17 mouse cellular contexts compared by ENCODE assay signal in the genomic region with DNA sequence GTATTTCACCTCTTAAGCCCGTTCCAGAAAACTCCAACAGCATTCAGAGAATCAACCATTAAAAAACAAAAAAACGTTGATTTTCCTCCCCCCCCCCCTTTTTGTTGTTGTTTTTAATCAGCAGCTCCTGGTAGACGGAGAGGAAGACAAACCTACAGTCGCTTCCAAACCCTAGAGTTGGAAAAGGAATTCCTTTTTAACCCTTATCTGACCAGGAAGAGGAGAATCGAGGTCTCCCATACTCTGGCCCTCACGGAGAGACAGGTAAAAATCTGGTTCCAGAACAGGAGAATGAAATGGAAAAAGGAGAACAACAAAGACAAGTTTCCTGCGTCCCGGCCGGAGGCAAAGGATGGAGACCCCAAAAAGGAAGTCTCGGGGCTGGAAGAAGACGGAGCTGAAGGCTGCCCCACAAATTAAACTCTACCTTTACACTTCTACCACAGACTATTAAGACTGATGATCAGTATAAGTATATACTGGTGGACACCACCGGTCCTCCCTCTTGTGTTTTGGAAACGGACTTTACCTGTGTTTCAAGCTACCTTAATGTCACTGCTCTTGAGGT. TPM values are rescaled to one million over a fixed set of nuclear protein-coding genes. Genes with fewer than 3 reads are reported as not detected.
A peak's percentile ranks its signal among the peaks of the same experiment; 100 is the strongest.
DNase-seq lines count a peak whose midpoint lies in the region; ATAC-seq and TF ChIP-seq lines count a peak whose summit lies in the region.
"Had no signal": no experiment of that assay in that cellular context is flagged by ENCODE, and none has a peak within 500 bp of the region (broad histone marks: within the 10 kb centered on the region; RNA-seq: fewer than 3 reads in every experiment).

No protein-coding gene starts in this region.

- H3K9ac ChIP-seq in forebrain, embryonic 11.5 days (ENCODE audit: low read length), result no peak overlapping the region
- H3K9ac ChIP-seq in forebrain, embryonic 12.5 days, result no peak overlapping the region
- peak overlapping the region; percentile 100 for H3K9ac ChIP-seq in kidney, postnatal 0 days (ENCODE audit: low read depth, low read length)
- H3K9ac ChIP-seq in stomach, embryonic 15.5 days, result no peak overlapping the region
- H3K9ac ChIP-seq: midbrain, embryonic 13.5 days had no signal

- ATAC-seq in forebrain, embryonic 11.5 days (replicated peaks; ENCODE audit: low FRiP score), result no peak
- no peak for ATAC-seq in forebrain, embryonic 12.5 days (ENCODE audit: low FRiP score)
- ATAC-seq in kidney, postnatal 0 days (replicated peaks; ENCODE audit: low FRiP score, low read depth), result no peak
- no peak for ATAC-seq in stomach, embryonic 15.5 days (ENCODE audit: insufficient read depth, low FRiP score, low read depth)
- ATAC-seq: midbrain, embryonic 13.5 days had no signal

- H3K4me1 ChIP-seq in forebrain, embryonic 11.5 days (replicated peaks; ENCODE audit: control insufficient read depth, insufficient read depth, low read length), result peaks cover 6% of the 10 kb centered on the region
- H3K4me1 ChIP-seq in forebrain, embryonic 12.5 days, result peaks cover 13% of the 10 kb centered on the region
- peaks cover 11% of the 10 kb centered on the region; the same call in 1 of the 2 replicates for H3K4me1 ChIP-seq in kidney, postnatal 0 days (replicated peaks; ENCODE audit: insufficient read depth, low read length)
- H3K4me1 ChIP-seq in limb, embryonic 10.5 days, result peaks cover 76% of the 10 kb centered on the region
- peaks cover 13% of the 10 kb centered on the region for H3K4me1 ChIP-seq in stomach, embryonic 15.5 days

- no peak overlapping the region for H3K27ac ChIP-seq in forebrain, embryonic 11.5 days (ENCODE audit: low read depth, low read length)
- H3K27ac ChIP-seq in forebrain, embryonic 12.5 days, result no peak overlapping the region
- H3K27ac ChIP-seq in kidney, postnatal 0 days, result peak overlapping the region; percentile 100
- peak overlapping the region; percentile 99 for H3K27ac ChIP-seq in limb, embryonic 10.5 days
- no peak overlapping the region for H3K27ac ChIP-seq in stomach, embryonic 15.5 days
- H3K27ac ChIP-seq: heart, adult 2 months; midbrain, embryonic 13.5 days had no signal

- no peaks in the 10 kb centered on the region for H3K36me3 ChIP-seq in forebrain, embryonic 11.5 days (ENCODE audit: control insufficient read depth, insufficient read depth, low read length)
- no peaks in the 10 kb centered on the region for H3K36me3 ChIP-seq in forebrain, embryonic 12.5 days (replicated peaks)
- no peaks in the 10 kb centered on the region for H3K36me3 ChIP-seq in kidney, postnatal 0 days (ENCODE audit: insufficient read depth, low read length)
- peaks cover 3% of the 10 kb centered on the region; the same call in 1 of the 2 replicates for H3K36me3 ChIP-seq in limb, embryonic 10.5 days
- no peaks in the 10 kb centered on the region for H3K36me3 ChIP-seq in stomach, embryonic 15.5 days
- H3K36me3 ChIP-seq: midbrain, embryonic 13.5 days had no signal

- no peaks in the 10 kb centered on the region for H3K9me3 ChIP-seq in forebrain, embryonic 11.5 days (ENCODE audit: control insufficient read depth, low read length)
- no peaks in the 10 kb centered on the region for H3K9me3 ChIP-seq in forebrain, embryonic 12.5 days
- H3K9me3 ChIP-seq in kidney, postnatal 0 days (replicated peaks; ENCODE audit: low read length), result no peaks in the 10 kb centered on the region
- no peaks in the 10 kb centered on the region for H3K9me3 ChIP-seq in limb, embryonic 10.5 days (replicated peaks)
- no peaks in the 10 kb centered on the region for H3K9me3 ChIP-seq in stomach, embryonic 15.5 days
- H3K9me3 ChIP-seq: midbrain, embryonic 13.5 days had no signal

- H3K4me3 ChIP-seq in forebrain, embryonic 11.5 days (ENCODE audit: low read depth, low read length), result no peak overlapping the region
- no peak overlapping the region for H3K4me3 ChIP-seq in forebrain, embryonic 12.5 days (replicated peaks)
- H3K4me3 ChIP-seq in kidney, postnatal 0 days (replicated peaks; ENCODE audit: low read depth, low read length), result peak overlapping the region; percentile 89
- H3K4me3 ChIP-seq in limb, embryonic 10.5 days, result peak overlapping the region; percentile 80
- peak overlapping the region; percentile 44; the same call in 1 of the 2 replicates for H3K4me3 ChIP-seq in stomach, embryonic 15.5 days (replicated peaks)

- no peak overlapping the region for H3K4me2 ChIP-seq in forebrain, embryonic 11.5 days (ENCODE audit: low read depth, low read length, severe bottlenecking)
- H3K4me2 ChIP-seq in forebrain, embryonic 12.5 days, result no peak overlapping the region
- peak overlapping the region; percentile 81 for H3K4me2 ChIP-seq in kidney, postnatal 0 days (ENCODE audit: low read length)
- no peak overlapping the region for H3K4me2 ChIP-seq in stomach, embryonic 15.5 days

- TF ChIP-seq CTCF in kidney, postnatal 0 days (IDR thresholded peaks at IDR 0.05; ENCODE audit: low read depth), result no peak

- peak; percentile 50 for DNase-seq in forebrain, embryonic 11.5 days (ENCODE audit: low spot score)
- no peak for DNase-seq in kidney, postnatal 0 days (ENCODE audit: low spot score)
- no peak for DNase-seq in kidney, adult 11 months
- DNase-seq in limb, embryonic 10.5 days (ENCODE audit: low spot score), result peak; percentile 47
- no peak for DNase-seq in frontal cortex, postnatal 10 days (ENCODE audit: low spot score in 2 of 2)
- no peak for DNase-seq in left cerebral cortex, adult 18-20 months (ENCODE audit: low spot score in 2 of 2)
- DNase-seq: cerebellum, adult 9-10 months; left cerebral cortex, postnatal 4 days; lung, postnatal 14 days; thymus, adult 2 months had no signal

- H3K27me3 ChIP-seq in forebrain, embryonic 11.5 days (ENCODE audit: control insufficient read depth, insufficient read depth, low read length), result peaks cover 94% of the 10 kb centered on the region
- H3K27me3 ChIP-seq in forebrain, embryonic 12.5 days, result peaks cover 96% of the 10 kb centered on the region
- H3K27me3 ChIP-seq in kidney, postnatal 0 days (ENCODE audit: insufficient read depth, low read length), result no peaks in the 10 kb centered on the region
- peaks cover 45% of the 10 kb centered on the region for H3K27me3 ChIP-seq in limb, embryonic 10.5 days (ENCODE audit: low read depth, poor library complexity, severe bottlenecking)
- H3K27me3 ChIP-seq in stomach, embryonic 15.5 days (replicated peaks), result peaks cover 88% of the 10 kb centered on the region

- under 1% methylated on average over 13 of the region's 13 CpGs for WGBS in forebrain, embryonic 11.5 days
- 2% methylated on average over 13 of the region's 13 CpGs for WGBS in forebrain, embryonic 12.5 days
- 4% methylated on average over 13 of the region's 13 CpGs for WGBS in kidney, postnatal 0 days
- under 1% methylated on average over 13 of the region's 13 CpGs for WGBS in limb, embryonic 10.5 days
- 3% methylated on average over 13 of the region's 13 CpGs for WGBS in stomach, embryonic 15.5 days

RNA-seq across cellular contexts. Expression of a gene that starts 2.1 kb away (rescaled TPM):
- polyA plus RNA-seq in forebrain, embryonic 11.5 days (2014; fragmentation: Nextera tagmentation; extraction: Ambion mirVana), result not detected in 2 replicates
- polyA plus RNA-seq in forebrain, embryonic 12.5 days (2016; fragmentation: Nextera tagmentation; extraction: Ambion mirVana), result 0.08 TPM in 1 of 2 replicates, not detected in the other
- polyA plus RNA-seq in kidney, postnatal 0 days (2015; fragmentation: Nextera tagmentation; extraction: Ambion mirVana), result 73.4 and 76.7 TPM in 2 replicates
- 11.6 and 17.4 TPM in 2 replicates for polyA plus RNA-seq in limb, embryonic 10.5 days (2016; fragmentation: Nextera tagmentation; extraction: Ambion mirVana)
- 1.9 and 3.2 TPM in 2 replicates for polyA plus RNA-seq in stomach, embryonic 15.5 days (2015; fragmentation: Nextera tagmentation; extraction: Ambion mirVana)
- total RNA-seq in left cerebral cortex, adult 18-20 months (2021), result not detected
- total RNA-seq: layer of hippocampus, adult 8-10 months had no signal
- polyA plus RNA-seq: midbrain, embryonic 13.5 days had no signal

RNA-seq across cellular contexts. Expression of a gene that starts 5.2 kb away (rescaled TPM):
- polyA plus RNA-seq in forebrain, embryonic 11.5 days (2014; fragmentation: Nextera tagmentation; extraction: Ambion mirVana), result 0.08 and 0.19 TPM in 2 replicates
- not detected in 2 replicates for polyA plus RNA-seq in forebrain, embryonic 12.5 days (2016; fragmentation: Nextera tagmentation; extraction: Ambion mirVana)
- 7.9 and 8.0 TPM in 2 replicates for polyA plus RNA-seq in kidney, postnatal 0 days (2015; fragmentation: Nextera tagmentation; extraction: Ambion mirVana)
- polyA plus RNA-seq in limb, embryonic 10.5 days (2016; fragmentation: Nextera tagmentation; extraction: Ambion mirVana), result 1.4 and 3.0 TPM in 2 replicates
- polyA plus RNA-seq in stomach, embryonic 15.5 days (2015; fragmentation: Nextera tagmentation; extraction: Ambion mirVana), result 14.4 and 15.8 TPM in 2 replicates
- total RNA-seq in left cerebral cortex, adult 18-20 months (2021), result not detected
- total RNA-seq: heart, adult 2 months; layer of hippocampus, adult 8-10 months; left cerebral cortex, postnatal 4 days had no signal

RNA-seq across cellular contexts. Expression of a gene that starts 5.3 kb away (rescaled TPM):
- not detected in 2 replicates for polyA plus RNA-seq in forebrain, embryonic 11.5 days (2014; fragmentation: Nextera tagmentation; extraction: Ambion mirVana)
- polyA plus RNA-seq in forebrain, embryonic 12.5 days (2016; fragmentation: Nextera tagmentation; extraction: Ambion mirVana), result not detected in 2 replicates
- polyA plus RNA-seq in kidney, postnatal 0 days (2015; fragmentation: Nextera tagmentation; extraction: Ambion mirVana), result 3.3 and 4.4 TPM in 2 replicates
- 1.2 and 2.3 TPM in 2 replicates for polyA plus RNA-seq in limb, embryonic 10.5 days (2016; fragmentation: Nextera tagmentation; extraction: Ambion mirVana)
- 0.53 and 0.92 TPM in 2 replicates for polyA plus RNA-seq in stomach, embryonic 15.5 days (2015; fragmentation: Nextera tagmentation; extraction: Ambion mirVana)
- total RNA-seq in left cerebral cortex, adult 18-20 months (2021), result not detected
- total RNA-seq: layer of hippocampus, adult 8-10 months; left cerebral cortex, postnatal 4 days had no signal
- polyA plus RNA-seq: midbrain, embryonic 13.5 days had no signal

RNA-seq across cellular contexts. Expression of a gene that starts 8.9 kb away (rescaled TPM):
- polyA plus RNA-seq in forebrain, embryonic 11.5 days (2014; fragmentation: Nextera tagmentation; extraction: Ambion mirVana), result not detected in 2 replicates
- polyA plus RNA-seq in forebrain, embryonic 12.5 days (2016; fragmentation: Nextera tagmentation; extraction: Ambion mirVana), result not detected in 2 replicates
- 57.8 and 67.0 TPM in 2 replicates for polyA plus RNA-seq in kidney, postnatal 0 days (2015; fragmentation: Nextera tagmentation; extraction: Ambion mirVana)
- polyA plus RNA-seq in limb, embryonic 10.5 days (2016; fragmentation: Nextera tagmentation; extraction: Ambion mirVana), result 38.0 and 52.3 TPM in 2 replicates
- polyA plus RNA-seq in stomach, embryonic 15.5 days (2015; fragmentation: Nextera tagmentation; extraction: Ambion mirVana), result 0.61 and 1.3 TPM in 2 replicates
- not detected for total RNA-seq in left cerebral cortex, adult 18-20 months (2021)
- total RNA-seq: layer of hippocampus, adult 8-10 months; left cerebral cortex, postnatal 4 days had no signal
- polyA plus RNA-seq: midbrain, embryonic 13.5 days had no signal

RNA-seq across cellular contexts. Expression of a gene that starts 14.8 kb away (rescaled TPM):
- not detected in 2 replicates for polyA plus RNA-seq in forebrain, embryonic 11.5 days (2014; fragmentation: Nextera tagmentation; extraction: Ambion mirVana)
- polyA plus RNA-seq in forebrain, embryonic 12.5 days (2016; fragmentation: Nextera tagmentation; extraction: Ambion mirVana), result not detected in 2 replicates
- polyA plus RNA-seq in kidney, postnatal 0 days (2015; fragmentation: Nextera tagmentation; extraction: Ambion mirVana), result 44.6 and 45.5 TPM in 2 replicates
- polyA plus RNA-seq in limb, embryonic 10.5 days (2016; fragmentation: Nextera tagmentation; extraction: Ambion mirVana), result 51.1 and 68.0 TPM in 2 replicates
- polyA plus RNA-seq in stomach, embryonic 15.5 days (2015; fragmentation: Nextera tagmentation; extraction: Ambion mirVana), result 0.09 and 2.4 TPM in 2 replicates
- total RNA-seq in left cerebral cortex, adult 18-20 months (2021), result not detected
- total RNA-seq: heart, adult 2 months; layer of hippocampus, adult 8-10 months; left cerebral cortex, postnatal 4 days had no signal
- polyA plus RNA-seq: heart, adult 2 months; hindbrain, embryonic 11.5 days; midbrain, embryonic 13.5 days; small intestine, adult 2 months; thymus, adult 2 months had no signal

Comparison
In these comparisons a context has a peak if more than half of its experiments do, and no peak if none do; other contexts are left out.
1. DNase-seq: peak in forebrain, embryonic 11.5 days (single experiment) and limb, embryonic 10.5 days (single experiment); none in kidney, postnatal 0 days (single experiment), kidney, adult 11 months (single experiment), frontal cortex, postnatal 10 days (0 of 2) and left cerebral cortex, adult 18-20 months (0 of 2).
2. H3K27ac ChIP-seq: peak in kidney, postnatal 0 days (single experiment) and limb, embryonic 10.5 days (single experiment); none in forebrain, embryonic 11.5 days (single experiment), forebrain, embryonic 12.5 days (single experiment) and stomach, embryonic 15.5 days (single experiment).
3. H3K4me3 ChIP-seq: peak in kidney, postnatal 0 days (single experiment), limb, embryonic 10.5 days (single experiment) and stomach, embryonic 15.5 days (single experiment); none in forebrain, embryonic 11.5 days (single experiment) and forebrain, embryonic 12.5 days (single experiment).